Mouse (Mus musculus): Measurements from ENCODE around the gene Phpt1. TPM values are rescaled to one million over a fixed set of nuclear protein-coding genes. Genes with fewer than 3 reads are reported as not detected.
A peak's percentile ranks its signal among the peaks of the same experiment; 100 is the strongest.
"Not testable (repeated sequence)": the region's sequence is repeated elsewhere in the genome, so short reads cannot be mapped to it uniquely, and the experiment has no call there.

Gene Phpt1
- polyA plus RNA-seq, 1 experiment from 2014 or later: 145 TPM

- not testable (repeated sequence) for ATAC-seq (replicated peaks; ENCODE audit: insufficient number of reproducible peaks, low FRiP score, low TSS enrichment, low read depth); H3K4me2 ChIP-seq (ENCODE audit: low read depth, low read length); H3K36me3 ChIP-seq (replicated peaks; ENCODE audit: control insufficient read depth, insufficient read depth, low read depth, low read length); H3K9ac ChIP-seq (replicated peaks; ENCODE audit: low read length); H3K27me3 ChIP-seq (ENCODE audit: control insufficient read depth, insufficient read depth, low read length); DNase-seq (ENCODE audit: low spot score); H3K4me1 ChIP-seq (ENCODE audit: control insufficient read depth, insufficient read depth, low read length); H3K9me3 ChIP-seq (replicated peaks; ENCODE audit: control insufficient read depth, low read length); H3K27ac ChIP-seq (replicated peaks; ENCODE audit: low read depth, low read length); H3K4me3 ChIP-seq (ENCODE audit: low read depth, low read length)
- WGBS: 89% methylated on average over 4 of the region's 4 CpGs
Measured at GRCm38 (mm10) chr2:25553171-25553786, 21.7 kb downstream of the Phpt1 start.

- Histone ChIP-seq H3K4me3 (ENCODE audit: low read depth, low read length) (no peak overlapping the region), H3K27me3 (ENCODE audit: control insufficient read depth, insufficient read depth, low read length) (no peaks in the 10 kb centered on the region), H3K27ac (replicated peaks; ENCODE audit: low read depth, low read length) (no peak overlapping the region), H3K36me3 (replicated peaks; ENCODE audit: control insufficient read depth, insufficient read depth, low read depth, low read length) (no peaks in the 10 kb centered on the region), H3K4me1 (ENCODE audit: control insufficient read depth, insufficient read depth, low read length) (no peaks in the 10 kb centered on the region), H3K9me3 (replicated peaks; ENCODE audit: control insufficient read depth, low read length) (no peaks in the 10 kb centered on the region), H3K9ac (replicated peaks; ENCODE audit: low read length) (no peak overlapping the region), H3K4me2 (ENCODE audit: low read depth, low read length) (no peak overlapping the region)
- 34% methylated on average over 5 of the region's 5 CpGs for WGBS
- DNase-seq (ENCODE audit: low spot score): peak; percentile 53
- ATAC-seq (replicated peaks; ENCODE audit: insufficient number of reproducible peaks, low FRiP score, low TSS enrichment, low read depth): no peak
Measured at GRCm38 (mm10) chr2:25551186-25551585, 23.8 kb downstream of the Phpt1 start.

- Histone ChIP-seq H3K36me3 (replicated peaks; ENCODE audit: control insufficient read depth, insufficient read depth, low read depth, low read length) (no peaks in the 10 kb centered on the region), H3K4me2 (ENCODE audit: low read depth, low read length) (no peak overlapping the region), H3K27me3 (ENCODE audit: control insufficient read depth, insufficient read depth, low read length) (no peaks in the 10 kb centered on the region), H3K27ac (replicated peaks; ENCODE audit: low read depth, low read length) (no peak overlapping the region), H3K9me3 (replicated peaks; ENCODE audit: control insufficient read depth, low read length) (no peaks in the 10 kb centered on the region), H3K9ac (replicated peaks; ENCODE audit: low read length) (no peak overlapping the region), H3K4me3 (ENCODE audit: low read depth, low read length) (no peak overlapping the region), H3K4me1 (ENCODE audit: control insufficient read depth, insufficient read depth, low read length) (no peaks in the 10 kb centered on the region; the same call in 1 of the 2 replicates)
- 79% methylated on average over 9 of the region's 9 CpGs for WGBS
- DNase-seq (ENCODE audit: low spot score) (no peak), ATAC-seq (replicated peaks; ENCODE audit: insufficient number of reproducible peaks, low FRiP score, low TSS enrichment, low read depth) (no peak)
Measured at GRCm38 (mm10) chr2:25549021-25549991, 25.7 kb downstream of the Phpt1 start.

- Histone ChIP-seq H3K9ac (replicated peaks; ENCODE audit: low read length) (peak within 1 kb of the TSS; percentile 78), H3K36me3 (replicated peaks; ENCODE audit: control insufficient read depth, insufficient read depth, low read depth, low read length) (no peaks in the 10 kb centered on the region), H3K4me2 (ENCODE audit: low read depth, low read length) (peak within 1 kb of the TSS; percentile 82), H3K27me3 (ENCODE audit: control insufficient read depth, insufficient read depth, low read length) (no peaks in the 10 kb centered on the region), H3K4me1 (ENCODE audit: control insufficient read depth, insufficient read depth, low read length) (no peaks in the 10 kb centered on the region; the same call in 1 of the 2 replicates), H3K27ac (replicated peaks; ENCODE audit: low read depth, low read length) (peak within 1 kb of the TSS; percentile 62), H3K4me3 (ENCODE audit: low read depth, low read length) (peak within 1 kb of the TSS; percentile 64), H3K9me3 (replicated peaks; ENCODE audit: control insufficient read depth, low read length) (no peaks in the 10 kb centered on the region)
- ATAC-seq (replicated peaks; ENCODE audit: insufficient number of reproducible peaks, low FRiP score, low TSS enrichment, low read depth) (peak; percentile 99), DNase-seq (ENCODE audit: low spot score) (peak; percentile 99)
- WGBS: 3% methylated on average over 48 of the region's 48 CpGs
Measured at GRCm38 (mm10) chr2:25546811-25547491, 28.1 kb downstream of the Phpt1 start, which contains the start of gene Traf2. Gene Traf2, minus strand, starts transcription at chr2:25546940.

GRCm38 (mm10) chr2:25545996-25546810, 28.8 kb downstream of the Phpt1 start:
- WGBS: 8% methylated on average over 43 of the region's 43 CpGs
- H3K9me3 ChIP-seq (replicated peaks; ENCODE audit: control insufficient read depth, low read length): no peaks in the 10 kb centered on the region
- ATAC-seq (replicated peaks; ENCODE audit: insufficient number of reproducible peaks, low FRiP score, low TSS enrichment, low read depth) (peak; percentile 63; the same call in 1 of the 2 replicates), DNase-seq (ENCODE audit: low spot score) (no peak)
- H3K36me3 ChIP-seq (replicated peaks; ENCODE audit: control insufficient read depth, insufficient read depth, low read depth, low read length): no peaks in the 10 kb centered on the region
- peak overlapping the region; percentile 78 for H3K9ac ChIP-seq (replicated peaks; ENCODE audit: low read length)
- H3K27ac ChIP-seq (replicated peaks; ENCODE audit: low read depth, low read length): peak overlapping the region; percentile 62
- H3K27me3 ChIP-seq (ENCODE audit: control insufficient read depth, insufficient read depth, low read length): no peaks in the 10 kb centered on the region
- peak overlapping the region; percentile 64 for H3K4me3 ChIP-seq (ENCODE audit: low read depth, low read length)
- H3K4me2 ChIP-seq (ENCODE audit: low read depth, low read length): peak overlapping the region; percentile 82
- H3K4me1 ChIP-seq (ENCODE audit: control insufficient read depth, insufficient read depth, low read length): no peaks in the 10 kb centered on the region; the same call in 1 of the 2 replicates

GRCm38 (mm10) chr2:25541644-25542367, 33.2 kb downstream of the Phpt1 start:
- H3K9me3 ChIP-seq (replicated peaks; ENCODE audit: control insufficient read depth, low read length): no peaks in the 10 kb centered on the region
- H3K4me2 ChIP-seq (ENCODE audit: low read depth, low read length): no peak overlapping the region
- no peak overlapping the region for H3K4me3 ChIP-seq (ENCODE audit: low read depth, low read length)
- no peak for DNase-seq (ENCODE audit: low spot score)
- no peak overlapping the region for H3K9ac ChIP-seq (replicated peaks; ENCODE audit: low read length)
- no peaks in the 10 kb centered on the region for H3K36me3 ChIP-seq (replicated peaks; ENCODE audit: control insufficient read depth, insufficient read depth, low read depth, low read length)
- H3K4me1 ChIP-seq (ENCODE audit: control insufficient read depth, insufficient read depth, low read length): no peaks in the 10 kb centered on the region; the same call in 1 of the 2 replicates
- WGBS: 80% methylated on average over 10 of the region's 10 CpGs
- no peaks in the 10 kb centered on the region for H3K27me3 ChIP-seq (ENCODE audit: control insufficient read depth, insufficient read depth, low read length)
- ATAC-seq (replicated peaks; ENCODE audit: insufficient number of reproducible peaks, low FRiP score, low TSS enrichment, low read depth): no peak
- H3K27ac ChIP-seq (replicated peaks; ENCODE audit: low read depth, low read length): no peak overlapping the region

GRCm38 (mm10) chr2:25540541-25540948, 34.5 kb downstream of the Phpt1 start:
- H3K4me3 ChIP-seq (ENCODE audit: low read depth, low read length): no peak overlapping the region
- no peaks in the 10 kb centered on the region for H3K9me3 ChIP-seq (replicated peaks; ENCODE audit: control insufficient read depth, low read length)
- 91% methylated on average over 4 of the region's 4 CpGs for WGBS
- DNase-seq (ENCODE audit: low spot score) (no peak), ATAC-seq (replicated peaks; ENCODE audit: insufficient number of reproducible peaks, low FRiP score, low TSS enrichment, low read depth) (no peak)
- no peaks in the 10 kb centered on the region for H3K36me3 ChIP-seq (replicated peaks; ENCODE audit: control insufficient read depth, insufficient read depth, low read depth, low read length)
- H3K9ac ChIP-seq (replicated peaks; ENCODE audit: low read length): no peak overlapping the region
- no peaks in the 10 kb centered on the region for H3K27me3 ChIP-seq (ENCODE audit: control insufficient read depth, insufficient read depth, low read length)
- H3K27ac ChIP-seq (replicated peaks; ENCODE audit: low read depth, low read length): no peak overlapping the region
- H3K4me1 ChIP-seq (ENCODE audit: control insufficient read depth, insufficient read depth, low read length): no peaks in the 10 kb centered on the region; the same call in 1 of the 2 replicates
- H3K4me2 ChIP-seq (ENCODE audit: low read depth, low read length): no peak overlapping the region

All from embryonic facial prominence, embryonic 11.5 days (tissue).